Mouse (Mus musculus): ENCODE results near the gene Acta2.

DNA sequence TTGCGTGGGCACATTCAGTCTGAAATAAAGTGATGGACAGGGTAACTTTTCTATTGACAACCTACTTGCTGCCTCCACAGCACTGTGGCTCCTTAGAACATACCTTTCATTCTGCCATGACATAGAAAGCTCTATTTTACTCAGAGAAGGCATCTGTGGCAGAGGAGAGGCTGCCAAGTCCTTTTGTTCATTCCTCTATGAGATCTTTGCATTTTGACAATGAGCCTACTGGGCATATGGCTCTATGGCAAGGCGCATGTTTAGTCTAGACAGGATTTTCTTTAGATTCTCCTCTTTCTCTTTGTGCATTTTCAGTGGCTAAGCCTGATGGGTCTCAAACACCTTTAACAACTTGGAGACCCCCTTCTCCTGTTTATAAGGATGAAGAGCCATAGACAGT lies 17.6 kb downstream of the Acta2 start:
- TF ChIP-seq CTCF (conservative IDR thresholded peaks at IDR 0.05; ENCODE audit: low read length) = no peak
- no peak for TF ChIP-seq NANOG (IDR thresholded peaks at IDR 0.05; ENCODE audit: borderline replicate concordance, low read length)
